Mouse (Mus musculus): ENCODE measurements at regions not wholly inside any gene's neighbourhood (a gene's known extent, or its start where the extent isn't known, plus 50 kb on each side); places are given as distances from the start of the nearest gene placed in this dataset.

DNA sequence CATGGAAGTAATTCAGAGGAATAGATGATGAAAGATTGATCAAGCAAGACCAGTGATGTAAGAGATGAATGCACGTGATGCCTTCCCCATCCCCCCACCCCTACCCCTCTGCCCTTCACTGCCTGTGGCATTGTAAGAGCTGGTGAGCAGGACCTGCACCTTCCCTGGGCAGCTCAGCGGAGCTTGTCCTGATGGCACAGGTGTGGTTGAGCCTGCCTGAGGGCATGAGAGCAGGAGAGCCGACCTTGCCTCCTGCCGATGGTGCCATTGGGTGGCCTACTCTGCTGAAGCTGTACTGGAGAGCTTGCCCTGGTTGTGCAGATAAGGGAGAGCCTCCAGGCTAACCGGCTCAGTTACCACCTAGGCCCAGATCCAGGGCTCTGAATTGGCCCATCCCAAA lies 53.4 kb upstream of the Tspan5 start:
- TF ChIP-seq POLR2A (IDR thresholded peaks at IDR 0.05; ENCODE audit: insufficient read length, low read depth) (no peak), REST (IDR thresholded peaks at IDR 0.05; ENCODE audit: insufficient read depth, insufficient read length) (no peak), POLR2AphosphoS2 (IDR thresholded peaks at IDR 0.05; ENCODE audit: insufficient read length, low read depth) (no peak), MYOD1 (IDR thresholded peaks at IDR 0.05; ENCODE audit: control insufficient read depth in 1 of 3, insufficient read length in 2 of 3, low read depth in 2 of 3) (no peak), TCF3 (IDR thresholded peaks at IDR 0.05; ENCODE audit: insufficient read length, low read depth) (no peak), MAX (IDR thresholded peaks at IDR 0.05; ENCODE audit: low read depth) (no peak), USF1 (IDR thresholded peaks at IDR 0.05; ENCODE audit: low read depth) (no peak), E2F4 (IDR thresholded peaks at IDR 0.05; ENCODE audit: insufficient read depth) (no peak)

All from myocyte (in vitro differentiated cells).